Mouse (Mus musculus) liver, adult 2 months (tissue): ENCODE measurements around the gene Mrpl17.

Experiments
- CTCF ChIP-seq: fragments of 200-500 bp; IDR thresholded peaks from 2 replicates; pipeline ENCODE4 v1.5.1; 2011; ENCODE audit warnings: low read depth, low read length, control low read depth
- POLR2A ChIP-seq: fragments of 200-500 bp; IDR thresholded peaks from 2 replicates; pipeline ENCODE4 v1.6.1; 2011; ENCODE audit warnings: low read length, control low read depth; ENCODE audit not compliant: insufficient read depth; ENCODE audit errors: extremely low read depth

DNA sequence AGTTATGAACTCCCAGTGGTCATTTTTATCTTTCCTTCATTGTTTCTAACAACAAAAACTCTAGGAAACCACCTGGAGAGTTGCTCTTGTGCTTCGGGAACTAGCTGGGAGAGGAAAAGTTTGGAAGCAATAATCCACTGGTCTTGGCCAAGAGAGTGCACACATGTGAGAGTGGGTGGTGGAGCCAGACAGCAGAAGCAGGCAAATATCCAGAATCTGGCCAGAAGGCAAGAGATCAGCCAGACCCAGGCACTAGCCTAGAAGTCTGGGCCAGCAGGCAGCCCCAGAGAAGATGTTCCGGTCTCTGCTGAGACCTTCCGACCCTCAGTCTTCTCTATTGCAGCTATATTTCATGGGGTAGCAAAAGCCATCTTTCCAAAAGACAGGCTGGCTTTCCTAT, 40.9 kb downstream of the Mrpl17 start:
- TF ChIP-seq CTCF (no peak), POLR2A (no peak)
